Mouse (Mus musculus): ENCODE results near the gene Fggy.

DNA sequence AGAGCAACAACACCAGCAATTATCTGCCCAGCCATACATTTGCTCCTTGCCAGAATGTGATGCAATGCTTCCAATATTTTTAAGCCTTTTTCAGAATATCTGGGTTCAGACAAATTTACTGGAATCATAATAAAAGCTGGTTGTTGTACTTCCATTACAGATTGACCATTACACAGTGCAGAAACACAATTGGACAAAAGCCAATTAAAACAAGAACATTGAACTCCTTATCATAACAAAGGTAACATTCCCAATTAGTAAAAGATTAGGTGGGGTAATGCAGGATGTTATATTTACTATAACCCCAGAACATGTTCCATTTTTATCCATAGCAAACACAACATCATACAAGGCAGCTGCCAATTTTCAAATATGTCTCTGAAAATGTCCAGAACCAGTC is 396.0 kb downstream of the Fggy start:
- TF ChIP-seq CTCF (IDR thresholded peaks at IDR 0.05; ENCODE audit: control insufficient read depth, insufficient read depth, insufficient read length) (no peak), MYOG (IDR thresholded peaks at IDR 0.05; ENCODE audit: control insufficient read depth, extremely low read depth, insufficient read length) (no peak), USF1 (IDR thresholded peaks at IDR 0.05; ENCODE audit: low read depth) (no peak), CEBPB (IDR thresholded peaks at IDR 0.05; ENCODE audit: low read depth) (no peak)
